Mouse (Mus musculus) liver, embryonic 13.5 days (tissue): ENCODE measurements around the gene C130073F10Rik. TPM values are rescaled to one million over a fixed set of nuclear protein-coding genes. Genes with fewer than 3 reads are reported as not detected.
"Not testable (repeated sequence)": the region's sequence is repeated elsewhere in the genome, so short reads cannot be mapped to it uniquely, and the experiment has no call there.

Experiments
- ATAC-seq: fragments of 200-750 bp; cut with Nextera tagmentation; 2 replicates; pipeline ENCODE4 v1.8.0; 2017; ENCODE audit warnings: low read depth, mild to moderate bottlenecking, moderate number of reproducible peaks, moderate library complexity
- DNase-seq: peaks from one replicate; pipeline ENCODE4 v3.0.0; 2022
- H3K27ac ChIP-seq: fragments of 300-500 bp; sonication (generic); 2 replicates; pipeline ENCODE4 v1.5.1; 2015; ENCODE audit warnings: moderate library complexity, mild to moderate bottlenecking, inconsistent platforms
- H3K27me3 ChIP-seq: fragments of 300-500 bp; sonication (generic); 2 replicates; pipeline ENCODE4 v1.6.1; 2015; ENCODE audit warnings: mild to moderate bottlenecking, inconsistent platforms
- H3K36me3 ChIP-seq: fragments of 300-500 bp; sonication (generic); 2 replicates; pipeline ENCODE4 v1.6.1; 2015; ENCODE audit warnings: mild to moderate bottlenecking, inconsistent platforms
- H3K4me1 ChIP-seq: fragments of 300-500 bp; sonication (generic); replicated peaks from 2 replicates; pipeline ENCODE4 v1.6.1; 2015; ENCODE audit warnings: inconsistent platforms
- H3K4me2 ChIP-seq: fragments of 300-500 bp; sonication (generic); 2 replicates; pipeline ENCODE4 v1.6.1; 2015; ENCODE audit warnings: inconsistent platforms, mild to moderate bottlenecking, moderate library complexity
- H3K4me3 ChIP-seq: fragments of 300-500 bp; sonication (generic); replicated peaks from 2 replicates; pipeline ENCODE4 v1.5.1; 2015; ENCODE audit warnings: mild to moderate bottlenecking, inconsistent platforms
- H3K9ac ChIP-seq: fragments of 300-500 bp; sonication (generic); 2 replicates; pipeline ENCODE4 v1.6.1; 2015; ENCODE audit warnings: mild to moderate bottlenecking, inconsistent platforms
- H3K9me3 ChIP-seq: fragments of 300-500 bp; sonication (generic); replicated peaks from 2 replicates; pipeline ENCODE4 v1.6.1; 2016; ENCODE audit warnings: inconsistent platforms
- WGBS: fragments of 180-500 bp; shearing (Covaris S2); methylation state at CpG from one replicate; pipeline ENCODE4 v1.1.7; 2015; ENCODE audit not compliant: insufficient replicate concordance; 5-methylcytosine and 5-hydroxymethylcytosine counted together
- polyA plus RNA-seq: library from polyadenylated mRNA; unstranded; fragments of >200 nt; fragmentation: Nextera tagmentation; extraction: Ambion mirVana; gene quantifications from 2 replicates; pipeline ENCODE4 v1.2.1, GENCODE M21; 2015

C130073F10Rik gene
- not detected in 2 replicates for polyA plus RNA-seq

GRCm38 (mm10) chr4:101893656-101894420 is at the start of gene C130073F10Rik:
C130073F10Rik (minus strand) TSS chr4:101893789.
- DNase-seq (no peak), ATAC-seq (no peak)
- H3K9ac ChIP-seq: no peak within 1 kb of the TSS
- H3K4me2 ChIP-seq: no peak within 1 kb of the TSS
- H3K4me1 ChIP-seq: no peaks in the 10 kb centered on the region
- no peak within 1 kb of the TSS for H3K27ac ChIP-seq
- H3K4me3 ChIP-seq: no peak within 1 kb of the TSS
- H3K9me3 ChIP-seq: 0 out of 2 replicates have a peak, but pooled peaks cover 3% of the 10 kb centered on the region
- H3K36me3 ChIP-seq: no peaks in the 10 kb centered on the region
- 60% methylated on average over 7 of the region's 7 CpGs for WGBS
- H3K27me3 ChIP-seq: no peaks in the 10 kb centered on the region

- not testable (repeated sequence) for H3K27ac ChIP-seq, H3K4me2 ChIP-seq, DNase-seq, H3K9ac ChIP-seq, H3K4me3 ChIP-seq, H3K4me1 ChIP-seq, H3K36me3 ChIP-seq, H3K9me3 ChIP-seq, ATAC-seq, H3K27me3 ChIP-seq
- WGBS: 26% methylated on average over 2 of the region's 2 CpGs
These were observed 46.5 kb upstream of the C130073F10Rik start, which contains the start of gene Gm12794 for GRCm38 (mm10) chr4:101940107-101940506. Gm12794 (plus strand) TSS chr4:101940407.

- not testable (repeated sequence) for H3K27ac ChIP-seq, H3K27me3 ChIP-seq, H3K9me3 ChIP-seq, H3K9ac ChIP-seq, H3K4me1 ChIP-seq, H3K4me2 ChIP-seq, ATAC-seq, H3K36me3 ChIP-seq, H3K4me3 ChIP-seq, DNase-seq
- 58% methylated on average over 2 of the region's 2 CpGs for WGBS
These were observed 15.2 kb upstream of the C130073F10Rik start, which contains the start of gene Gm12800 for GRCm38 (mm10) chr4:101908821-101909220. Gm12800 (plus strand) TSS chr4:101909121.

GRCm38 (mm10) chr4:101889377-101889776 is 4.2 kb downstream of the C130073F10Rik start:
- H3K36me3 ChIP-seq: no peaks in the 10 kb centered on the region
- H3K27me3 ChIP-seq: no peaks in the 10 kb centered on the region
- no peak for ATAC-seq
- DNase-seq: no peak
- H3K4me3 ChIP-seq: no peak overlapping the region
- H3K9me3 ChIP-seq: 0 out of 2 replicates have a peak, but pooled peaks cover 3% of the 10 kb centered on the region
- H3K4me1 ChIP-seq: no peaks in the 10 kb centered on the region
- no peak overlapping the region for H3K4me2 ChIP-seq
- no peak overlapping the region for H3K27ac ChIP-seq
- H3K9ac ChIP-seq: no peak overlapping the region

GRCm38 (mm10) chr4:101883641-101884040 is 9.9 kb downstream of the C130073F10Rik start:
- Histone ChIP-seq H3K36me3 (no peaks in the 10 kb centered on the region), H3K27me3 (no peaks in the 10 kb centered on the region), H3K27ac (no peak overlapping the region), H3K4me1 (no peaks in the 10 kb centered on the region), H3K4me3 (no peak overlapping the region), H3K9me3 (no peaks in the 10 kb centered on the region), H3K9ac (no peak overlapping the region), H3K4me2 (no peak overlapping the region)
- 30% methylated on average over 3 of the region's 3 CpGs for WGBS
- ATAC-seq: no peak
- DNase-seq: no peak

GRCm38 (mm10) chr4:101875687-101876086 is 17.9 kb downstream of the C130073F10Rik start:
- not testable (repeated sequence) for H3K27ac ChIP-seq, H3K4me2 ChIP-seq, ATAC-seq, H3K9ac ChIP-seq, H3K4me1 ChIP-seq, H3K9me3 ChIP-seq, H3K36me3 ChIP-seq, DNase-seq, H3K27me3 ChIP-seq, H3K4me3 ChIP-seq
- 85% methylated on average over 15 of the region's 15 CpGs for WGBS

- WGBS: 60% methylated on average over 2 of the region's 2 CpGs
These were observed 21.6 kb downstream of the C130073F10Rik start for GRCm38 (mm10) chr4:101872031-101872430.

GRCm38 (mm10) chr4:101862289-101862688 is 31.3 kb downstream of the C130073F10Rik start:
- H3K9ac ChIP-seq: no peak overlapping the region
- ATAC-seq (no peak), DNase-seq (no peak)

More at GRCm38 (mm10) chr4:101872031-101872430, 21.6 kb downstream of the C130073F10Rik start:
- not testable (repeated sequence) for H3K4me2 ChIP-seq, H3K4me1 ChIP-seq, ATAC-seq, H3K27me3 ChIP-seq, H3K27ac ChIP-seq, H3K9me3 ChIP-seq, DNase-seq, H3K4me3 ChIP-seq, H3K36me3 ChIP-seq, H3K9ac ChIP-seq

GRCm38 (mm10) chr4:101860873-101861272 is 32.7 kb downstream of the C130073F10Rik start:
- no peak overlapping the region for H3K4me3 ChIP-seq
- H3K27ac ChIP-seq: no peak overlapping the region
- no peak for DNase-seq
- H3K36me3 ChIP-seq: no peaks in the 10 kb centered on the region
- ATAC-seq: no peak
- H3K4me1 ChIP-seq: no peaks in the 10 kb centered on the region
- H3K27me3 ChIP-seq: no peaks in the 10 kb centered on the region
- WGBS: 32% methylated on average over 5 of the region's 6 CpGs
- no peak overlapping the region for H3K9ac ChIP-seq
- no peak overlapping the region for H3K4me2 ChIP-seq
- H3K9me3 ChIP-seq: no peaks in the 10 kb centered on the region; the same call in 1 of the 2 replicates

More at GRCm38 (mm10) chr4:101862289-101862688, 31.3 kb downstream of the C130073F10Rik start:
- Histone ChIP-seq H3K27me3 (no peaks in the 10 kb centered on the region), H3K36me3 (no peaks in the 10 kb centered on the region), H3K4me3 (no peak overlapping the region), H3K4me2 (no peak overlapping the region), H3K4me1 (no peaks in the 10 kb centered on the region), H3K27ac (no peak overlapping the region), H3K9me3 (no peaks in the 10 kb centered on the region; the same call in 1 of the 2 replicates)
- WGBS: 56% methylated on average over 6 of the region's 6 CpGs

- H3K27ac ChIP-seq: no peak overlapping the region
- WGBS: 50% methylated on average over 2 of the region's 2 CpGs
These were observed 42.7 kb downstream of the C130073F10Rik start for GRCm38 (mm10) chr4:101850908-101851307.

GRCm38 (mm10) chr4:101843923-101844322 is 49.7 kb downstream of the C130073F10Rik start, which contains the start of gene B020004J07Rik:
B020004J07Rik (minus strand) TSS chr4:101844023.
- not testable (repeated sequence) for H3K4me1 ChIP-seq, H3K4me2 ChIP-seq, H3K27ac ChIP-seq, H3K36me3 ChIP-seq, ATAC-seq, H3K9me3 ChIP-seq, H3K9ac ChIP-seq, H3K27me3 ChIP-seq, DNase-seq, H3K4me3 ChIP-seq
- WGBS: 60% methylated on average over 4 of the region's 4 CpGs

More at GRCm38 (mm10) chr4:101850908-101851307, 42.7 kb downstream of the C130073F10Rik start:
- no peaks in the 10 kb centered on the region for H3K36me3 ChIP-seq
- peaks cover 8% of the 10 kb centered on the region; the same call in 1 of the 2 replicates for H3K9me3 ChIP-seq
- no peaks in the 10 kb centered on the region for H3K27me3 ChIP-seq
- DNase-seq (no peak), ATAC-seq (no peak)
- H3K9ac ChIP-seq: no peak overlapping the region
- no peak overlapping the region for H3K4me2 ChIP-seq
- no peaks in the 10 kb centered on the region for H3K4me1 ChIP-seq
- H3K4me3 ChIP-seq: no peak overlapping the region
